Mouse (Mus musculus) CH12.LX (cell line): Measurements from ENCODE around the gene Pcdh17. TPM values are rescaled to one million over a fixed set of nuclear protein-coding genes. Genes with fewer than 3 reads are reported as not detected.

ENCODE experiments used
- DNase-seq: peaks from one replicate; pipeline ENCODE4 v3.0.0-alpha.2; 2013; ENCODE audit errors: extremely low read depth
- H3K27ac ChIP-seq: 2 replicates; pipeline ENCODE4 v1.5.1; 2012; ENCODE audit warnings: low read depth, mild to moderate bottlenecking, control low read depth, moderate library complexity; ENCODE audit not compliant: insufficient read depth
- H3K27me3 ChIP-seq: replicated peaks from 2 replicates; pipeline ENCODE3; 2012; ENCODE audit warnings: inconsistent platforms
- H3K36me3 ChIP-seq, 2 experiments: replicated peaks in 1 of 2; 2 replicates each; pipeline versions ENCODE3 to v1.6.1; 2012; ENCODE audit warnings: inconsistent platforms in 1 of 2, low read length in 1 of 2, mild to moderate bottlenecking in 1 of 2, mixed read lengths in 1 of 2, moderate library complexity in 1 of 2; ENCODE audit not compliant: control insufficient read depth in 1 of 2, insufficient read depth in 1 of 2
- H3K4me1 ChIP-seq, 2 experiments: 2 replicates each; pipeline ENCODE4 v1.6.1; 2012; ENCODE audit warnings: inconsistent platforms in 1 of 2, moderate library complexity in 1 of 2; ENCODE audit not compliant: insufficient read depth in 2 of 2, control insufficient read depth in 1 of 2
- H3K4me2 ChIP-seq: 2 replicates; pipeline ENCODE4 v1.6.1; 2012; ENCODE audit warnings: low read depth, mild to moderate bottlenecking, control low read depth; ENCODE audit not compliant: poor library complexity, insufficient read depth, severe bottlenecking
- H3K4me3 ChIP-seq, 3 experiments: fragments of 150-350 bp in 1 of 3; sonication (generic) in 1 of 3; replicated peaks in 1 of 3; 2 replicates each; pipeline versions ENCODE3 to v1.5.1; 2011 to 2012; ENCODE audit warnings: low read depth in 2 of 3, low read length in 2 of 3, mild to moderate bottlenecking in 2 of 3, moderate library complexity in 2 of 3, control low read depth in 1 of 3, improper control_type of control experiment in 1 of 3, inconsistent platforms in 1 of 3, mixed read lengths in 1 of 3; ENCODE audit not compliant: poor library complexity in 1 of 3
- H3K79me2 ChIP-seq: replicated peaks from 2 replicates; pipeline ENCODE4 v1.6.1; 2012; ENCODE audit warnings: mild to moderate bottlenecking, moderate library complexity; ENCODE audit not compliant: control insufficient read depth, poor library complexity, insufficient read depth, severe bottlenecking; ENCODE audit errors: extremely low read depth
- H3K9ac ChIP-seq: 2 replicates; pipeline ENCODE4 v1.6.1; 2012; ENCODE audit warnings: low read depth, mild to moderate bottlenecking, control low read depth, moderate library complexity; ENCODE audit not compliant: insufficient read depth
- H3K9me3 ChIP-seq: replicated peaks from 2 replicates; pipeline ENCODE3; 2012; ENCODE audit warnings: low read length, inconsistent platforms, mixed read lengths
- E2F4 ChIP-seq: IDR thresholded peaks from 2 replicates; pipeline ENCODE4 v1.6.1; 2011; ENCODE audit warnings: low read depth, low read length, improper control_type of control experiment; ENCODE audit not compliant: insufficient replicate concordance
- GABPA ChIP-seq: IDR thresholded peaks from 2 replicates; pipeline ENCODE4 v1.6.1; 2012; ENCODE audit warnings: low read depth, low read length, improper control_type of control experiment, inconsistent platforms; ENCODE audit not compliant: insufficient replicate concordance
- HCFC1 ChIP-seq: IDR thresholded peaks from 2 replicates; pipeline ENCODE4 v1.6.1; 2012; ENCODE audit warnings: low read depth, mild to moderate bottlenecking, inconsistent platforms, low read length, improper control_type of control experiment
- JUN ChIP-seq: IDR thresholded peaks from 2 replicates; pipeline ENCODE4 v1.6.1; 2011; ENCODE audit warnings: low read depth, mild to moderate bottlenecking, low read length, improper control_type of control experiment, moderate library complexity; ENCODE audit not compliant: insufficient read depth
- JUND ChIP-seq: conservative IDR thresholded peaks from 2 replicates; pipeline ENCODE4 v1.6.1; 2011; ENCODE audit warnings: low read depth, low read length, improper control_type of control experiment
- KAT2A ChIP-seq: IDR thresholded peaks from 2 replicates; pipeline ENCODE4 v1.6.1; 2012; ENCODE audit warnings: low read length, improper control_type of control experiment, inconsistent platforms; ENCODE audit not compliant: insufficient replicate concordance
- PAX5 ChIP-seq: IDR thresholded peaks from 2 replicates; pipeline ENCODE4 v1.6.1; 2012; ENCODE audit warnings: low read length, inconsistent platforms, mixed read lengths
- POLR2AphosphoS2 ChIP-seq: IDR thresholded peaks from 2 replicates; pipeline ENCODE4 v1.6.1; 2011; ENCODE audit warnings: low read depth, low read length, improper control_type of control experiment
- TBP ChIP-seq: conservative IDR thresholded peaks from 2 replicates; pipeline ENCODE4 v1.6.1; 2011; ENCODE audit warnings: low read depth, low read length, improper control_type of control experiment
- TCF12 ChIP-seq: IDR thresholded peaks from 2 replicates; pipeline ENCODE4 v1.6.1; 2014; ENCODE audit warnings: low read depth, mild to moderate bottlenecking, inconsistent platforms, low read length, improper control_type of control experiment
- UBTF ChIP-seq: IDR thresholded peaks from 2 replicates; pipeline ENCODE4 v1.6.1; 2012; ENCODE audit warnings: low read depth, mild to moderate bottlenecking, inconsistent platforms, low read length, improper control_type of control experiment, moderate library complexity
- USF2 ChIP-seq: conservative IDR thresholded peaks from 2 replicates; pipeline ENCODE4 v1.6.1; 2011; ENCODE audit warnings: low read depth, low read length, improper control_type of control experiment
- ZMIZ1 ChIP-seq: IDR thresholded peaks from 2 replicates; pipeline ENCODE4 v1.6.1; 2012; ENCODE audit warnings: low read depth, mild to moderate bottlenecking, inconsistent platforms, low read length, improper control_type of control experiment
- dilution Hi-C: fragments of 300-500 bp; cut with MboI; formaldehyde crosslinking; loops from 2 replicates; pipeline ENCODE4 v1.14.3; 2020; ENCODE audit warnings: low sequenced_read_pairs; ENCODE audit not compliant: extremely low pct_unique_long_range_greater_than_20kb, extremely low pct_ligation_motif_present
- in situ Hi-C: fragments of 300-500 bp; cut with MboI; formaldehyde crosslinking; loops from 3 replicates; pipeline ENCODE4 v1.14.3; 2019; ENCODE audit warnings: low sequenced_read_pairs, low pct_ligation_motif_present, low pct_unique_long_range_greater_than_20kb, mixed read lengths
- polyA plus RNA-seq: library from polyadenylated mRNA; unstranded; fragments of >175 nt; gene quantifications from 2 replicates; pipeline ENCODE4 v1.2.1, GENCODE M21; 2012; ENCODE audit warnings: low read depth; ENCODE audit not compliant: insufficient read length
- total RNA-seq, 2 experiments: library from RNA; depleted of rRNA; stranded (reverse); fragments of 300-350 nt in 1 of 2; fragments of >200 nt in 1 of 2; gene quantifications; 2 replicates each; pipeline ENCODE4 v1.2.3; 2012 to 2014

Pcdh17 gene
- total and polyA plus RNA-seq, 3 experiments = 0.19 to 0.85 (median 0.41) TPM

DNA sequence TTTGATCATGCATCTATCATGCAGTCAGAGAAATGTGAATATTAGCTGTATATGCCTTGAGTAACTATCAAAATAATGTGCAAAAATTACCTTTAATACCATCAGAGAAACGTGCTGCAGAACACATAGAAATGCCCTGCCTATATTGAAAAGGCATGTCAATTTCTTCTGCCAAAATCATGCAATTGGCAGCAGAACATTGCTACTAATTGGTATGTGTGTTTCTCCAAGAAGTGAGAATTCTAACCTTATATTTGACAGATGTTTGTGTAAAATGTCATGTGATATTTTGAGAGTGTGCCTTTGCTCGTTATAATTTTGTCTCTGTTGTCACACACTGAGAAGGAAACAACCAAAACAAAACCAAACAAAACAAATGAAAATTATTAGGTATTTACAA is 18.6 kb upstream of the Pcdh17 start:
- Histone ChIP-seq H3K4me1 (peaks cover 0 to 6% of the 10 kb centered on the region in 2 experiments; a peak in 1 of 4 replicates), H3K9ac (no peak overlapping the region), H3K27me3 (no peaks in the 10 kb centered on the region), H3K4me2 (no peak overlapping the region), H3K9me3 (peaks cover 5% of the 10 kb centered on the region), H3K36me3 (no peaks in the 10 kb centered on the region), H3K79me2 (no peaks in the 10 kb centered on the region), H3K27ac (no peak overlapping the region), H3K4me3 (no peak overlapping the region)
- dilution Hi-C loops = no loop called here
- in situ Hi-C loops = loop anchor here (25.0 kb wide), 1 partner anchor 162 kb away; no protein-coding TSS in a partner anchor
- no peak for DNase-seq
- TF ChIP-seq POLR2AphosphoS2 (no peak), ZMIZ1 (no peak), GABPA (no peak), E2F4 (no peak), PAX5 (no peak), UBTF (no peak), TCF12 (no peak), TBP (no peak), USF2 (no peak), KAT2A (no peak), HCFC1 (no peak), JUN (no peak)

DNA sequence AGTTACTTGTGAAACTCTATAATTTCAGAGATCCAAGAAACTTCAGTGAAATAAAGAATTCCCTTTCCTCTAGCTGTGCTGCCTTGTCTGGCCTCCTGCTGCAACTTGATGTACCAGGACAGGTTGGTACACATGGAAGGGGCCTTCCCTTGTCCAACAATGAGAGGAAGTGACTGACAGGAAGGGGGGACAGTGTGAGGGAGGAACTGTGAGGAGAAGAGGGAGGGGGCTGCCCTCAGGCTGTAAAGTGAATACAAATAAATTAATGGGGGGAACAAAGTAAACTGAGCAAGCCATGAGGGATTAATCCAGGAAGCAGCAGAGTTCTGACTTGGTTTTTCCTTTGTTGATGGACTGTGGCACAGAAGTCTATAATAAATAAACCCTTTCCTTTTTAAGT is 16.7 kb upstream of the Pcdh17 start:
- TF ChIP-seq KAT2A = no peak
- TF ChIP-seq JUND = no peak
- Histone ChIP-seq H3K79me2 (no peaks in the 10 kb centered on the region), H3K9me3 (peaks cover 5% of the 10 kb centered on the region), H3K9ac (no peak overlapping the region), H3K4me2 (no peak overlapping the region), H3K27ac (no peak overlapping the region), H3K36me3 (no peaks in the 10 kb centered on the region), H3K4me3 (no peak overlapping the region), H3K4me1 (peaks cover 0 to 6% of the 10 kb centered on the region in 2 experiments; a peak in 1 of 4 replicates), H3K27me3 (no peaks in the 10 kb centered on the region)
- no peak for DNase-seq
- in situ Hi-C loops = loop anchor here (25.0 kb wide), 1 partner anchor 164 kb away; no protein-coding TSS in a partner anchor
- dilution Hi-C loops = no loop called here
